Mouse (Mus musculus) thymus, adult 2 months (tissue): ENCODE data around the gene Insl3.

Experiments
- CTCF ChIP-seq: fragments of 200-500 bp; IDR thresholded peaks from 2 replicates; pipeline ENCODE4 v1.5.1; 2012; ENCODE audit warnings: mild to moderate bottlenecking, control low read depth, low read length, moderate library complexity, borderline replicate concordance; ENCODE audit not compliant: control insufficient read depth, poor library complexity, insufficient read depth; ENCODE audit errors: extremely low read depth
- POLR2A ChIP-seq: fragments of 200-500 bp; IDR thresholded peaks from 2 replicates; pipeline ENCODE4 v1.6.1; 2012; ENCODE audit warnings: mild to moderate bottlenecking, low read length, control low read depth, moderate library complexity; ENCODE audit not compliant: control insufficient read depth, poor library complexity, insufficient read depth; ENCODE audit errors: extremely low read depth

DNA sequence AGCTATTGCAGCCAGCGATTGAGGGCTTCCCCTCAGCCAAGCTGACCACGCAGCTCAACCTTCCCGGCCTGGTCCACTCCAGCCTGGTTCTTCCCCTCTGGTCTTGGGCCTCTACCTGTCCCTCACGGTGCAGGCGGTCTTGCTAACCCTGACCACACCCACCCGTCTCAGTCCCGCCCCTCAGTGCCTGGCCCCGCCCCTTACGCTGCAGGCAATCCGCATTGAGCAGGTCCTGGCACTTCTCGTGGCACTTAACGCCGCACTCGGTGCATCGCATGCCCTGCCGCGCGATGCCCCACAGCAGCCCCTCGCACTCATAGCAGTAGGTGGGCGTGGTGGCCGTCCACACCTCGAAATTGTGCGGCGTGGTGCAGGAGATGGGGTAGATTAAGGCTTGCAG is 34.4 kb upstream of the Insl3 start:
- no peak for TF ChIP-seq CTCF
- no peak for TF ChIP-seq POLR2A
